Mouse (Mus musculus) CH12.LX (cell line): ENCODE measurements around the gene Tubb1. TPM values are rescaled to one million over a fixed set of nuclear protein-coding genes. Genes with fewer than 3 reads are reported as not detected.

Experiments
- DNase-seq: peaks from one replicate; pipeline ENCODE4 v3.0.0-alpha.2; 2013; ENCODE audit errors: extremely low read depth
- H3K27ac ChIP-seq: 2 replicates; pipeline ENCODE4 v1.5.1; 2012; ENCODE audit warnings: low read depth, mild to moderate bottlenecking, control low read depth, moderate library complexity; ENCODE audit not compliant: insufficient read depth
- H3K27me3 ChIP-seq: replicated peaks from 2 replicates; pipeline ENCODE3; 2012; ENCODE audit warnings: inconsistent platforms
- H3K36me3 ChIP-seq, 2 experiments: replicated peaks in 1 of 2; 2 replicates each; pipeline versions ENCODE3 to v1.6.1; 2012; ENCODE audit warnings: inconsistent platforms in 1 of 2, low read length in 1 of 2, mild to moderate bottlenecking in 1 of 2, mixed read lengths in 1 of 2, moderate library complexity in 1 of 2; ENCODE audit not compliant: control insufficient read depth in 1 of 2, insufficient read depth in 1 of 2
- H3K4me1 ChIP-seq, 2 experiments: 2 replicates each; pipeline ENCODE4 v1.6.1; 2012; ENCODE audit warnings: inconsistent platforms in 1 of 2, moderate library complexity in 1 of 2; ENCODE audit not compliant: insufficient read depth in 2 of 2, control insufficient read depth in 1 of 2
- H3K4me2 ChIP-seq: 2 replicates; pipeline ENCODE4 v1.6.1; 2012; ENCODE audit warnings: low read depth, mild to moderate bottlenecking, control low read depth; ENCODE audit not compliant: poor library complexity, insufficient read depth, severe bottlenecking
- H3K4me3 ChIP-seq, 3 experiments: fragments of 150-350 bp in 1 of 3; sonication (generic) in 1 of 3; replicated peaks in 1 of 3; 2 replicates each; pipeline versions ENCODE3 to v1.5.1; 2011 to 2012; ENCODE audit warnings: low read depth in 2 of 3, low read length in 2 of 3, mild to moderate bottlenecking in 2 of 3, moderate library complexity in 2 of 3, control low read depth in 1 of 3, improper control_type of control experiment in 1 of 3, inconsistent platforms in 1 of 3, mixed read lengths in 1 of 3; ENCODE audit not compliant: poor library complexity in 1 of 3
- H3K79me2 ChIP-seq: replicated peaks from 2 replicates; pipeline ENCODE4 v1.6.1; 2012; ENCODE audit warnings: mild to moderate bottlenecking, moderate library complexity; ENCODE audit not compliant: control insufficient read depth, poor library complexity, insufficient read depth, severe bottlenecking; ENCODE audit errors: extremely low read depth
- H3K9ac ChIP-seq: 2 replicates; pipeline ENCODE4 v1.6.1; 2012; ENCODE audit warnings: low read depth, mild to moderate bottlenecking, control low read depth, moderate library complexity; ENCODE audit not compliant: insufficient read depth
- H3K9me3 ChIP-seq: replicated peaks from 2 replicates; pipeline ENCODE3; 2012; ENCODE audit warnings: low read length, inconsistent platforms, mixed read lengths
- CHD2 ChIP-seq: IDR thresholded peaks from 2 replicates; pipeline ENCODE4 v1.6.1; 2011; ENCODE audit warnings: low read length, improper control_type of control experiment
- CTCF ChIP-seq, 2 experiments: IDR thresholded peaks in 1 of 2; conservative IDR thresholded peaks in 1 of 2; 2 replicates each; pipeline ENCODE4 v1.5.1; 2011 to 2012; ENCODE audit warnings: low read depth in 2 of 2, low read length in 2 of 2, improper control_type of control experiment in 1 of 2, inconsistent platforms in 1 of 2, mild to moderate bottlenecking in 1 of 2, moderate library complexity in 1 of 2
- EP300 ChIP-seq: IDR thresholded peaks from 2 replicates; pipeline ENCODE4 v1.6.1; 2011; ENCODE audit warnings: low read length, improper control_type of control experiment
- GABPA ChIP-seq: IDR thresholded peaks from 2 replicates; pipeline ENCODE4 v1.6.1; 2012; ENCODE audit warnings: low read depth, low read length, improper control_type of control experiment, inconsistent platforms; ENCODE audit not compliant: insufficient replicate concordance
- MAZ ChIP-seq: IDR thresholded peaks from 2 replicates; pipeline ENCODE4 v1.6.1; 2012; ENCODE audit warnings: low read depth, mild to moderate bottlenecking, inconsistent platforms, low read length, improper control_type of control experiment, moderate library complexity
- NELFE ChIP-seq: IDR thresholded peaks from 2 replicates; pipeline ENCODE4 v1.6.1; 2011; ENCODE audit warnings: low read depth, low read length, improper control_type of control experiment
- PAX5 ChIP-seq: IDR thresholded peaks from 2 replicates; pipeline ENCODE4 v1.6.1; 2012; ENCODE audit warnings: low read length, inconsistent platforms, mixed read lengths
- RAD21 ChIP-seq: IDR thresholded peaks from 2 replicates; pipeline ENCODE4 v1.6.1; 2011; ENCODE audit warnings: low read depth, mild to moderate bottlenecking, low read length, improper control_type of control experiment, moderate library complexity
- SIN3A ChIP-seq: IDR thresholded peaks from 2 replicates; pipeline ENCODE4 v1.6.1; 2012; ENCODE audit warnings: low read length, improper control_type of control experiment, inconsistent platforms
- SMC3 ChIP-seq: IDR thresholded peaks from 2 replicates; pipeline ENCODE4 v1.6.1; 2011; ENCODE audit warnings: low read depth, low read length, improper control_type of control experiment
- dilution Hi-C: fragments of 300-500 bp; cut with MboI; formaldehyde crosslinking; loops from 2 replicates; pipeline ENCODE4 v1.14.3; 2020; ENCODE audit warnings: low sequenced_read_pairs; ENCODE audit not compliant: extremely low pct_unique_long_range_greater_than_20kb, extremely low pct_ligation_motif_present
- in situ Hi-C: fragments of 300-500 bp; cut with MboI; formaldehyde crosslinking; loops from 3 replicates; pipeline ENCODE4 v1.14.3; 2019; ENCODE audit warnings: low sequenced_read_pairs, low pct_ligation_motif_present, low pct_unique_long_range_greater_than_20kb, mixed read lengths
- polyA plus RNA-seq: library from polyadenylated mRNA; unstranded; fragments of >175 nt; gene quantifications from 2 replicates; pipeline ENCODE4 v1.2.1, GENCODE M21; 2012; ENCODE audit warnings: low read depth; ENCODE audit not compliant: insufficient read length
- total RNA-seq, 2 experiments: library from RNA; depleted of rRNA; stranded (reverse); fragments of 300-350 nt in 1 of 2; fragments of >200 nt in 1 of 2; gene quantifications; 2 replicates each; pipeline ENCODE4 v1.2.3; 2012 to 2014

The Tubb1 gene
- total and polyA plus RNA-seq, 3 experiments, result not detected

- H3K27me3 ChIP-seq, result no peaks in the 10 kb centered on the region
- H3K4me2 ChIP-seq, result no peak overlapping the region
- peaks cover 8% of the 10 kb centered on the region; the same call in 1 of the 2 replicates for H3K79me2 ChIP-seq
- H3K4me3 ChIP-seq, result no peak overlapping the region
- no peak overlapping the region for H3K27ac ChIP-seq
- no peaks in the 10 kb centered on the region for H3K9me3 ChIP-seq
- peaks cover 66 to 87% of the 10 kb centered on the region in 2 experiments for H3K36me3 ChIP-seq
- H3K9ac ChIP-seq, result no peak overlapping the region
- peaks cover 7 to 21% of the 10 kb centered on the region in 2 experiments; a peak in 3 of 4 replicates for H3K4me1 ChIP-seq
- TF ChIP-seq RAD21, result no peak
- TF ChIP-seq SMC3, result no peak
- TF ChIP-seq MAZ, result no peak
- TF ChIP-seq SIN3A, result no peak
- no peak for TF ChIP-seq NELFE
- no peak for TF ChIP-seq EP300
- TF ChIP-seq GABPA, result no peak
- in situ Hi-C loops, result no loop called here
- dilution Hi-C loops, result no loop called here
- DNase-seq, result no peak
These were observed 29.4 kb upstream of the Tubb1 start for GRCm38 (mm10) chr2:174421107-174421506.

GRCm38 (mm10) chr2:174424301-174425085 is 26.0 kb upstream of the Tubb1 start:
- TF ChIP-seq EP300, result no peak
- no peak for TF ChIP-seq PAX5
- no peak for TF ChIP-seq CHD2
- TF ChIP-seq MAZ, result no peak
- Histone ChIP-seq H3K79me2 (no peaks in the 10 kb centered on the region), H3K4me2 (no peak overlapping the region), H3K9me3 (no peaks in the 10 kb centered on the region), H3K36me3 (peaks cover 98 to 100% of the 10 kb centered on the region in 2 experiments), H3K9ac (no peak overlapping the region), H3K27me3 (no peaks in the 10 kb centered on the region), H3K27ac (no peak overlapping the region), H3K4me3 (no peak overlapping the region), H3K4me1 (no peaks in the 10 kb centered on the region)
- no peak for DNase-seq
- in situ Hi-C loops, result no loop called here
- dilution Hi-C loops, result no loop called here

- Histone ChIP-seq H3K9ac (no peak overlapping the region), H3K9me3 (no peaks in the 10 kb centered on the region), H3K4me1 (peaks cover 0 to 10% of the 10 kb centered on the region in 2 experiments; a peak in 1 of 4 replicates), H3K79me2 (no peaks in the 10 kb centered on the region), H3K36me3 (peaks cover 84 to 95% of the 10 kb centered on the region in 2 experiments), H3K4me3 (no peak overlapping the region), H3K4me2 (no peak overlapping the region), H3K27ac (no peak overlapping the region), H3K27me3 (no peaks in the 10 kb centered on the region)
- in situ Hi-C loops, result no loop called here
- dilution Hi-C loops, result no loop called here
- TF ChIP-seq CTCF (conservative IDR thresholded peaks at IDR 0.05 in 1 of 2, IDR thresholded peaks at IDR 0.05 in 1 of 2; ENCODE audit: low read depth in 2 of 2, low read length in 2 of 2), result no peak
- no peak for DNase-seq
These were observed 23.6 kb upstream of the Tubb1 start for GRCm38 (mm10) chr2:174426856-174427255.
